Mouse (Mus musculus) adrenal gland, adult 10 weeks (tissue): ENCODE data around the gene Soat1. TPM values are rescaled to one million over a fixed set of nuclear protein-coding genes. Genes with fewer than 3 reads are reported as not detected.

Source experiments
- polyA plus RNA-seq: library from polyadenylated mRNA; stranded (reverse); fragments of 350-450 nt; fragmentation: Illumina TruSeq; extraction: RNeasy Lipid Tissue Mini Kit (QIAGEN cat#74804); gene quantifications from one replicate; pipeline ENCODE4 v1.2.3, GENCODE M21; 2014; ENCODE audit warnings: low read depth, low replicate concordance

Gene Soat1
- polyA plus RNA-seq = 605 TPM

GRCm38 (mm10) chr1:156473961-156474503 is at the start of gene Soat1:
TSS of gene Soat1 (minus strand) at chr1:156474331.

GRCm38 (mm10) chr1:156523842-156524241 is 49.7 kb upstream of the Soat1 start, which contains the start of gene Gm10031:
TSS of gene Gm10031 (plus strand) at chr1:156524012.

GRCm38 (mm10) chr1:156420671-156421297 is 53.3 kb downstream of the Soat1 start, which contains the start of gene Axdnd1:
TSS of gene Axdnd1 (minus strand) at chr1:156421159.

Other genes starting within 250 kb of the Soat1 start
- not detected for gene Tdrd5, start 170.7 kb downstream of the Soat1 start, polyA plus RNA-seq
- gene Nphs2, start 163.6 kb downstream of the Soat1 start, polyA plus RNA-seq = not detected
- 8.3 TPM for gene Gm2000, start 108.3 kb downstream of the Soat1 start, polyA plus RNA-seq
- 4.5 TPM for gene Axdnd1, start 53.2 kb downstream of the Soat1 start, polyA plus RNA-seq
- 4.5 TPM for gene Gm10031, start 49.7 kb upstream of the Soat1 start, polyA plus RNA-seq
- 10.3 TPM for gene Abl2, start 84.5 kb upstream of the Soat1 start, polyA plus RNA-seq
- 15.9 TPM for gene Tor3a, start 200.0 kb upstream of the Soat1 start, polyA plus RNA-seq
- 91.9 TPM for gene Fam20b, start 244.8 kb upstream of the Soat1 start, polyA plus RNA-seq